Mouse (Mus musculus) hindbrain, embryonic 15.5 days (tissue): ENCODE data around the gene Nampt. TPM values are rescaled to one million over a fixed set of nuclear protein-coding genes. Genes with fewer than 3 reads are reported as not detected.

Source experiments
- ATAC-seq: fragments of 200-750 bp; cut with Nextera tagmentation; 2 replicates; pipeline ENCODE4 v1.8.0; 2017; ENCODE audit warnings: low read depth, moderate number of reproducible peaks, moderate TSS enrichment; ENCODE audit not compliant: low FRiP score
- H3K27ac ChIP-seq: fragments of 300-500 bp; sonication (generic); replicated peaks from 2 replicates; pipeline ENCODE4 v1.5.1; 2015; ENCODE audit warnings: mild to moderate bottlenecking, inconsistent platforms
- H3K27me3 ChIP-seq: fragments of 300-500 bp; sonication (generic); 2 replicates; pipeline ENCODE4 v1.6.1; 2015; ENCODE audit warnings: control low read depth, inconsistent platforms
- H3K36me3 ChIP-seq: fragments of 300-500 bp; sonication (generic); 2 replicates; pipeline ENCODE4 v1.6.1; 2015; ENCODE audit warnings: control low read depth, inconsistent platforms
- H3K4me1 ChIP-seq: fragments of 300-500 bp; sonication (generic); replicated peaks from 2 replicates; pipeline ENCODE4 v1.6.1; 2015; ENCODE audit warnings: control low read depth, inconsistent platforms
- H3K4me2 ChIP-seq: fragments of 300-500 bp; sonication (generic); 2 replicates; pipeline ENCODE4 v1.6.1; 2015; ENCODE audit warnings: moderate library complexity, mild to moderate bottlenecking, inconsistent platforms
- H3K4me3 ChIP-seq: fragments of 300-500 bp; sonication (generic); 2 replicates; pipeline ENCODE4 v1.5.1; 2015; ENCODE audit warnings: mild to moderate bottlenecking, inconsistent platforms
- H3K9ac ChIP-seq: fragments of 300-500 bp; sonication (generic); 2 replicates; pipeline ENCODE4 v1.6.1; 2015; ENCODE audit warnings: inconsistent platforms
- H3K9me3 ChIP-seq: fragments of 300-500 bp; sonication (generic); 2 replicates; pipeline ENCODE4 v1.6.1; 2016; ENCODE audit warnings: control low read depth, inconsistent platforms
- WGBS: fragments of 180-500 bp; shearing (Covaris S2); methylation state at CpG from one replicate; pipeline ENCODE4 v1.1.7; 2015; 5-methylcytosine and 5-hydroxymethylcytosine counted together
- polyA plus RNA-seq: library from polyadenylated mRNA; unstranded; fragments of >200 nt; fragmentation: Nextera tagmentation; extraction: Ambion mirVana; gene quantifications from 2 replicates; pipeline ENCODE4 v1.2.1, GENCODE M21; 2015

The Nampt gene
- polyA plus RNA-seq, 1 experiment from 2014 or later = 31.1 TPM

- WGBS = 79% methylated on average over 4 of the region's 4 CpGs
- Histone ChIP-seq H3K9ac (no peak overlapping the region), H3K36me3 (no peaks in the 10 kb centered on the region), H3K27ac (no peak overlapping the region), H3K4me3 (no peak overlapping the region), H3K27me3 (no peaks in the 10 kb centered on the region), H3K4me1 (peaks cover 9% of the 10 kb centered on the region), H3K9me3 (no peaks in the 10 kb centered on the region), H3K4me2 (peak overlapping the region; percentile 65; the same call in 1 of the 2 replicates)
- no peak for ATAC-seq
Measured at GRCm38 (mm10) chr12:32822066-32822465, 2.7 kb downstream of the Nampt start.

- WGBS = 28% methylated on average over 6 of the region's 6 CpGs
- Histone ChIP-seq H3K4me2 (no peak overlapping the region), H3K9ac (no peak overlapping the region), H3K36me3 (no peaks in the 10 kb centered on the region), H3K4me1 (peaks cover 16% of the 10 kb centered on the region), H3K9me3 (no peaks in the 10 kb centered on the region), H3K4me3 (no peak overlapping the region), H3K27ac (no peak overlapping the region), H3K27me3 (no peaks in the 10 kb centered on the region)
- no peak for ATAC-seq
Measured at GRCm38 (mm10) chr12:32824586-32824985, 5.2 kb downstream of the Nampt start.

GRCm38 (mm10) chr12:32826971-32827370 lies 7.6 kb downstream of the Nampt start:
- H3K4me1 ChIP-seq = peaks cover 13% of the 10 kb centered on the region
- no peaks in the 10 kb centered on the region for H3K36me3 ChIP-seq
- WGBS = 36% methylated on average over 3 of the region's 3 CpGs
- no peaks in the 10 kb centered on the region for H3K9me3 ChIP-seq
- H3K4me3 ChIP-seq = no peak overlapping the region
- H3K4me2 ChIP-seq = no peak overlapping the region
- no peak overlapping the region for H3K9ac ChIP-seq
- no peak for ATAC-seq
- H3K27ac ChIP-seq = no peak overlapping the region
- H3K27me3 ChIP-seq = no peaks in the 10 kb centered on the region

- H3K27me3 ChIP-seq = no peaks in the 10 kb centered on the region
- no peaks in the 10 kb centered on the region for H3K36me3 ChIP-seq
- no peak overlapping the region for H3K9ac ChIP-seq
- H3K4me1 ChIP-seq = peaks cover 13% of the 10 kb centered on the region
- H3K4me2 ChIP-seq = no peak overlapping the region
- ATAC-seq = no peak; the same call in 1 of the 2 replicates
- WGBS = 54% methylated on average over 8 of the region's 8 CpGs
- H3K4me3 ChIP-seq = no peak overlapping the region
- no peaks in the 10 kb centered on the region for H3K9me3 ChIP-seq
- no peak overlapping the region for H3K27ac ChIP-seq
Measured at GRCm38 (mm10) chr12:32828137-32828760, 8.9 kb downstream of the Nampt start.

- Histone ChIP-seq H3K9ac (no peak overlapping the region), H3K27me3 (no peaks in the 10 kb centered on the region), H3K27ac (no peak overlapping the region), H3K4me1 (peaks cover 11% of the 10 kb centered on the region), H3K36me3 (peaks cover 7% of the 10 kb centered on the region; the same call in 1 of the 2 replicates), H3K4me3 (no peak overlapping the region), H3K9me3 (no peaks in the 10 kb centered on the region), H3K4me2 (no peak overlapping the region)
- WGBS = 94% methylated on average over 9 of the region's 9 CpGs
- no peak for ATAC-seq
Measured at GRCm38 (mm10) chr12:32829321-32830090, 10.2 kb downstream of the Nampt start.

- ATAC-seq = no peak
- H3K9me3 ChIP-seq = no peaks in the 10 kb centered on the region
- no peak overlapping the region for H3K9ac ChIP-seq
- no peak overlapping the region for H3K27ac ChIP-seq
- H3K27me3 ChIP-seq = no peaks in the 10 kb centered on the region
- H3K36me3 ChIP-seq = peaks cover 7% of the 10 kb centered on the region; the same call in 1 of the 2 replicates
- WGBS = 98% methylated on average over 3 of the region's 3 CpGs
- H3K4me1 ChIP-seq = peaks cover 8% of the 10 kb centered on the region
- no peak overlapping the region for H3K4me3 ChIP-seq
- H3K4me2 ChIP-seq = no peak overlapping the region
Measured at GRCm38 (mm10) chr12:32832076-32832475, 12.7 kb downstream of the Nampt start.

- no peak overlapping the region for H3K9ac ChIP-seq
- ATAC-seq = no peak
- H3K4me1 ChIP-seq = no peaks in the 10 kb centered on the region
- H3K27me3 ChIP-seq = no peaks in the 10 kb centered on the region
- no peak overlapping the region for H3K4me2 ChIP-seq
- no peak overlapping the region for H3K27ac ChIP-seq
- H3K4me3 ChIP-seq = no peak overlapping the region
- no peaks in the 10 kb centered on the region for H3K9me3 ChIP-seq
- H3K36me3 ChIP-seq = peaks cover 25% of the 10 kb centered on the region
- 88% methylated on average over 6 of the region's 6 CpGs for WGBS
Measured at GRCm38 (mm10) chr12:32834781-32835180, 15.4 kb downstream of the Nampt start.

- no peak overlapping the region for H3K9ac ChIP-seq
- H3K9me3 ChIP-seq = no peaks in the 10 kb centered on the region
- no peak overlapping the region for H3K4me3 ChIP-seq
- no peak overlapping the region for H3K27ac ChIP-seq
- WGBS = 64% methylated on average over 4 of the region's 4 CpGs
- H3K27me3 ChIP-seq = no peaks in the 10 kb centered on the region
- H3K4me1 ChIP-seq = no peaks in the 10 kb centered on the region
- peaks cover 25% of the 10 kb centered on the region for H3K36me3 ChIP-seq
- H3K4me2 ChIP-seq = no peak overlapping the region
- ATAC-seq = no peak
Measured at GRCm38 (mm10) chr12:32835235-32835634, 15.9 kb downstream of the Nampt start.

- Histone ChIP-seq H3K4me3 (no peak overlapping the region), H3K4me1 (no peaks in the 10 kb centered on the region), H3K9me3 (no peaks in the 10 kb centered on the region), H3K4me2 (no peak overlapping the region), H3K27ac (no peak overlapping the region), H3K36me3 (peaks cover 51% of the 10 kb centered on the region), H3K9ac (no peak overlapping the region), H3K27me3 (no peaks in the 10 kb centered on the region)
- no peak for ATAC-seq
- 82% methylated on average over 4 of the region's 4 CpGs for WGBS
Measured at GRCm38 (mm10) chr12:32838406-32838805, 19.1 kb downstream of the Nampt start.

- Histone ChIP-seq H3K27ac (no peak overlapping the region), H3K36me3 (peaks cover 51% of the 10 kb centered on the region), H3K4me2 (no peak overlapping the region), H3K9ac (no peak overlapping the region), H3K4me1 (no peaks in the 10 kb centered on the region), H3K9me3 (no peaks in the 10 kb centered on the region), H3K27me3 (no peaks in the 10 kb centered on the region), H3K4me3 (no peak overlapping the region)
- ATAC-seq = no peak
- 95% methylated on average over 9 of the region's 9 CpGs for WGBS
Measured at GRCm38 (mm10) chr12:32838954-32839353, 19.6 kb downstream of the Nampt start.

- Histone ChIP-seq H3K9me3 (no peaks in the 10 kb centered on the region), H3K27me3 (no peaks in the 10 kb centered on the region), H3K4me3 (no peak overlapping the region), H3K36me3 (peaks cover 60% of the 10 kb centered on the region), H3K9ac (no peak overlapping the region), H3K4me2 (no peak overlapping the region), H3K27ac (no peak overlapping the region), H3K4me1 (no peaks in the 10 kb centered on the region)
- 69% methylated on average over 7 of the region's 7 CpGs for WGBS
- no peak for ATAC-seq
Measured at GRCm38 (mm10) chr12:32841442-32841900, 22.1 kb downstream of the Nampt start.

- Histone ChIP-seq H3K36me3 (peaks cover 62% of the 10 kb centered on the region), H3K9ac (no peak overlapping the region), H3K9me3 (no peaks in the 10 kb centered on the region), H3K4me1 (no peaks in the 10 kb centered on the region), H3K27ac (no peak overlapping the region), H3K4me3 (no peak overlapping the region), H3K27me3 (no peaks in the 10 kb centered on the region), H3K4me2 (no peak overlapping the region)
- ATAC-seq = no peak
- 90% methylated on average over 8 of the region's 8 CpGs for WGBS
Measured at GRCm38 (mm10) chr12:32846325-32846724, 27.0 kb downstream of the Nampt start.
